Mouse (Mus musculus): ENCODE data around the gene Pih1d1. TPM values are rescaled to one million over a fixed set of nuclear protein-coding genes. Genes with fewer than 3 reads are reported as not detected.

Pih1d1 gene
- total and polyA plus RNA-seq, 2 experiments from 2014 or later: 77.1 to 104 TPM

- Histone ChIP-seq H3K9ac (replicated peaks; ENCODE audit: low read length, poor library complexity, severe bottlenecking) (no peak overlapping the region), H3K27ac (ENCODE audit: low read depth, low read length) (no peak overlapping the region), H3K4me1 (ENCODE audit: insufficient read depth, low read length) (0 out of 2 replicates have a peak, but pooled peaks cover 3% of the 10 kb centered on the region), H3K9me3 (ENCODE audit: low read length) (no peaks in the 10 kb centered on the region), H3K27me3 (ENCODE audit: insufficient read depth, low read length) (no peaks in the 10 kb centered on the region), H3K36me3 (ENCODE audit: insufficient read depth, low read length) (no peaks in the 10 kb centered on the region), H3K4me3 (ENCODE audit: low read depth, low read length) (no peak overlapping the region), H3K4me2 (ENCODE audit: low read depth, low read length, poor library complexity, severe bottlenecking) (no peak overlapping the region)
- DNase-seq (ENCODE audit: low spot score): no peak
- no peak for ATAC-seq (ENCODE audit: low FRiP score)
- 9% methylated on average over 11 of the region's 12 CpGs for WGBS
- no peak for TF ChIP-seq CTCF (IDR thresholded peaks at IDR 0.05)
Measured at GRCm38 (mm10) chr7:45134544-45135026, 19.5 kb upstream of the Pih1d1 start.

GRCm38 (mm10) chr7:45135370-45135769, 18.7 kb upstream of the Pih1d1 start:
- no peak for TF ChIP-seq CTCF (IDR thresholded peaks at IDR 0.05)
- Histone ChIP-seq H3K36me3 (ENCODE audit: insufficient read depth, low read length) (no peaks in the 10 kb centered on the region), H3K9ac (replicated peaks; ENCODE audit: low read length, poor library complexity, severe bottlenecking) (no peak overlapping the region), H3K27me3 (ENCODE audit: insufficient read depth, low read length) (no peaks in the 10 kb centered on the region), H3K27ac (ENCODE audit: low read depth, low read length) (no peak overlapping the region), H3K4me1 (ENCODE audit: insufficient read depth, low read length) (no peaks in the 10 kb centered on the region), H3K9me3 (ENCODE audit: low read length) (no peaks in the 10 kb centered on the region), H3K4me3 (ENCODE audit: low read depth, low read length) (no peak overlapping the region), H3K4me2 (ENCODE audit: low read depth, low read length, poor library complexity, severe bottlenecking) (peak overlapping the region; percentile 58)
- no peak for ATAC-seq (ENCODE audit: low FRiP score)
- no peak for DNase-seq (ENCODE audit: low spot score)
- 77% methylated on average over 3 of the region's 3 CpGs for WGBS

GRCm38 (mm10) chr7:45135993-45136567, 18.0 kb upstream of the Pih1d1 start, which contains the start of the genes Gm45713 and Flt3l:
Gene Gm45713, minus strand, starts transcription at chr7:45136231.
Gene Flt3l, minus strand, starts transcription at chr7:45136432.
- peak; percentile 91 for TF ChIP-seq CTCF (IDR thresholded peaks at IDR 0.05)

GRCm38 (mm10) chr7:45137171-45138006, 16.7 kb upstream of the Pih1d1 start:
- H3K9ac ChIP-seq (replicated peaks; ENCODE audit: low read length, poor library complexity, severe bottlenecking): no peak overlapping the region
- ATAC-seq (ENCODE audit: low FRiP score) (no peak), DNase-seq (ENCODE audit: low spot score) (no peak)
- TF ChIP-seq CTCF (IDR thresholded peaks at IDR 0.05): no peak
- H3K27me3 ChIP-seq (ENCODE audit: insufficient read depth, low read length): no peaks in the 10 kb centered on the region
- no peaks in the 10 kb centered on the region for H3K36me3 ChIP-seq (ENCODE audit: insufficient read depth, low read length)
- H3K9me3 ChIP-seq (ENCODE audit: low read length): no peaks in the 10 kb centered on the region
- H3K4me2 ChIP-seq (ENCODE audit: low read depth, low read length, poor library complexity, severe bottlenecking): no peak overlapping the region
- H3K4me3 ChIP-seq (ENCODE audit: low read depth, low read length): no peak overlapping the region
- 84% methylated on average over 12 of the region's 12 CpGs for WGBS
- H3K4me1 ChIP-seq (ENCODE audit: insufficient read depth, low read length): no peaks in the 10 kb centered on the region
- no peak overlapping the region for H3K27ac ChIP-seq (ENCODE audit: low read depth, low read length)

More at GRCm38 (mm10) chr7:45135993-45136567, 18.0 kb upstream of the Pih1d1 start, which contains the start of the genes Gm45713 and Flt3l:
- H3K27ac ChIP-seq (ENCODE audit: low read depth, low read length): no peak within 1 kb of the TSS
- DNase-seq (ENCODE audit: low spot score): peak; percentile 83
- H3K27me3 ChIP-seq (ENCODE audit: insufficient read depth, low read length): no peaks in the 10 kb centered on the region
- peak within 1 kb of the TSS; percentile 58 for H3K4me2 ChIP-seq (ENCODE audit: low read depth, low read length, poor library complexity, severe bottlenecking)
- H3K9ac ChIP-seq (replicated peaks; ENCODE audit: low read length, poor library complexity, severe bottlenecking): peak within 1 kb of the TSS; percentile 50; the same call in 1 of the 2 replicates
- H3K4me3 ChIP-seq (ENCODE audit: low read depth, low read length): peak within 1 kb of the TSS; percentile 38
- no peaks in the 10 kb centered on the region for H3K4me1 ChIP-seq (ENCODE audit: insufficient read depth, low read length)
- peak; percentile 62 for ATAC-seq (ENCODE audit: low FRiP score)
- no peaks in the 10 kb centered on the region for H3K9me3 ChIP-seq (ENCODE audit: low read length)
- 3% methylated on average over 29 of the region's 29 CpGs for WGBS
- H3K36me3 ChIP-seq (ENCODE audit: insufficient read depth, low read length): no peaks in the 10 kb centered on the region

- ATAC-seq (ENCODE audit: low FRiP score): no peak
- Histone ChIP-seq H3K9ac (replicated peaks; ENCODE audit: low read length, poor library complexity, severe bottlenecking) (no peak overlapping the region), H3K4me2 (ENCODE audit: low read depth, low read length, poor library complexity, severe bottlenecking) (no peak overlapping the region), H3K36me3 (ENCODE audit: insufficient read depth, low read length) (no peaks in the 10 kb centered on the region), H3K4me1 (ENCODE audit: insufficient read depth, low read length) (no peaks in the 10 kb centered on the region), H3K4me3 (ENCODE audit: low read depth, low read length) (no peak overlapping the region), H3K27me3 (ENCODE audit: insufficient read depth, low read length) (no peaks in the 10 kb centered on the region), H3K27ac (ENCODE audit: low read depth, low read length) (no peak overlapping the region), H3K9me3 (ENCODE audit: low read length) (no peaks in the 10 kb centered on the region)
- WGBS: 80% methylated on average over 1 of the region's 1 CpGs
- no peak for DNase-seq (ENCODE audit: low spot score)
- TF ChIP-seq CTCF (IDR thresholded peaks at IDR 0.05): no peak
Measured at GRCm38 (mm10) chr7:45138403-45138802, 15.7 kb upstream of the Pih1d1 start.
